Mouse (Mus musculus) spleen, adult 2 months (tissue): ENCODE measurements around the gene Smndc1.

Source experiments
- CTCF ChIP-seq: fragments of 200-500 bp; IDR thresholded peaks from 2 replicates; pipeline ENCODE4 v1.5.1; 2011; ENCODE audit warnings: mild to moderate bottlenecking, inconsistent platforms; ENCODE audit not compliant: insufficient read depth, insufficient read length, insufficient replicate concordance; ENCODE audit errors: extremely low read depth
- POLR2A ChIP-seq: fragments of 200-500 bp; IDR thresholded peaks from 2 replicates; pipeline ENCODE4 v1.6.1; 2011; ENCODE audit warnings: low read depth, low read length, inconsistent platforms

- TF ChIP-seq POLR2A (no peak), CTCF (no peak)
These were observed 35.4 kb upstream of the Smndc1 start for GRCm38 (mm10) chr19:53425824-53426223.
